Mouse (Mus musculus) heart, embryonic 16.5 days (tissue): ENCODE results near the gene Slc25a42. TPM values are rescaled to one million over a fixed set of nuclear protein-coding genes. Genes with fewer than 3 reads are reported as not detected.
"Not testable (repeated sequence)": the region's sequence is repeated elsewhere in the genome, so short reads cannot be mapped to it uniquely, and the experiment has no call there.

Experiments used
- ATAC-seq: fragments of 200-750 bp; cut with Nextera tagmentation; replicated peaks from 2 replicates; pipeline ENCODE4 v1.8.0; 2017; ENCODE audit warnings: moderate number of reproducible peaks; ENCODE audit not compliant: insufficient read depth, low FRiP score; ENCODE audit errors: extremely low read depth
- H3K27ac ChIP-seq: fragments of 300-500 bp; sonication (generic); 2 replicates; pipeline ENCODE4 v1.5.1; 2014; ENCODE audit warnings: mild to moderate bottlenecking, low read length, control low read depth, moderate library complexity
- H3K27me3 ChIP-seq: fragments of 300-500 bp; sonication (generic); 2 replicates; pipeline ENCODE4 v1.6.1; 2014; ENCODE audit warnings: low read length, mixed read lengths; ENCODE audit not compliant: control insufficient read depth, insufficient read depth
- H3K36me3 ChIP-seq: fragments of 300-500 bp; sonication (generic); 2 replicates; pipeline ENCODE4 v1.6.1; 2014; ENCODE audit not compliant: control insufficient read depth, insufficient read depth
- H3K4me1 ChIP-seq: fragments of 300-500 bp; sonication (generic); 2 replicates; pipeline ENCODE4 v1.6.1; 2014; ENCODE audit warnings: low read length, mixed read lengths; ENCODE audit not compliant: control insufficient read depth, insufficient read depth
- H3K4me2 ChIP-seq: fragments of 300-500 bp; sonication (generic); 2 replicates; pipeline ENCODE4 v1.6.1; 2014; ENCODE audit warnings: low read depth, mild to moderate bottlenecking, control low read depth, low read length
- H3K4me3 ChIP-seq: fragments of 300-500 bp; sonication (generic); 2 replicates; pipeline ENCODE4 v1.5.1; 2014; ENCODE audit warnings: mild to moderate bottlenecking, control low read depth, low read length
- H3K9ac ChIP-seq: fragments of 300-500 bp; sonication (generic); 2 replicates; pipeline ENCODE4 v1.6.1; 2014; ENCODE audit warnings: low read length, control low read depth
- H3K9me3 ChIP-seq: fragments of 300-500 bp; sonication (generic); replicated peaks from 2 replicates; pipeline ENCODE4 v1.6.1; 2016; ENCODE audit warnings: low read length; ENCODE audit not compliant: control insufficient read depth
- WGBS: fragments of 180-500 bp; shearing (Covaris S2); extraction: QIAGEN DNeasy Blood & Tissue Kit; methylation state at CpG from one replicate; pipeline ENCODE4 v1.1.7; 2014; 5-methylcytosine and 5-hydroxymethylcytosine counted together
- polyA plus RNA-seq: library from polyadenylated mRNA; unstranded; fragments of >200 nt; fragmentation: Nextera tagmentation; extraction: Ambion mirVana; gene quantifications from 2 replicates; pipeline ENCODE4 v1.2.1, GENCODE M21; 2015

The Slc25a42 gene
- polyA plus RNA-seq, 1 experiment from 2014 or later: 13.7 TPM

DNA sequence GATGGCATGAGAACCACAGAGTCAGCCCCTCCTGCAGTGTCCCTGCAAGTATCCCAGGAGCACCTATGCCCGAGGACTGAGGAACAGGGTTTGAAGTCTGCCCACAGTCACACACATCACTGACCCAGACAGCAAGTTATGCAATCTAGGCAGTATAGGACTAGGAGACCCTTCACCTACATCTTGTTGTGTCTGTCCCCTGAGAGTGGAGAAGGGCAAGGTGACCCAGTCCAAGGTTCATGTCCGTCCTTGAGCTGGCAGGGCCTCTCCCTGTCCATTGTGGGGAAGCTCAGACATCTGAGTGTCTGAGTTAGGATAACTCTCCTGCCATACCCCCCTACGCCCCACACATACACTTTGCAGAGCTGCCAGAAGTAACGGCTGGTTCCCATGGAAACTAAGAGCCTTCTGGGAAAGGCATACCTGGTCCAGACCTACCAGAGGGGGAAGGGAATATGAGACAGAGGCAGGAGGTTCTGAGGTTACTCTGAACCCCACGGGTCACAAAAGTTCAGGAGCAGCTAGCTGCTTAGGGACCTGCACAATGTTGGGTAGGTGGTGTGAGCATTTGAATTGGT is 7.1 kb upstream of the Slc25a42 start:
- no peak overlapping the region for H3K4me2 ChIP-seq
- H3K27me3 ChIP-seq: no peaks in the 10 kb centered on the region
- 47% methylated on average over 5 of the region's 5 CpGs for WGBS
- no peak overlapping the region for H3K4me3 ChIP-seq
- peaks cover 18% of the 10 kb centered on the region for H3K4me1 ChIP-seq
- H3K9me3 ChIP-seq: no peaks in the 10 kb centered on the region
- no peak overlapping the region for H3K27ac ChIP-seq
- peaks cover 7% of the 10 kb centered on the region; the same call in 1 of the 2 replicates for H3K36me3 ChIP-seq
- no peak overlapping the region for H3K9ac ChIP-seq
- ATAC-seq: no peak

- H3K4me2 ChIP-seq: no peak overlapping the region
- no peak overlapping the region for H3K9ac ChIP-seq
- H3K4me1 ChIP-seq: peaks cover 21% of the 10 kb centered on the region
- H3K36me3 ChIP-seq: peaks cover 5% of the 10 kb centered on the region; the same call in 1 of the 2 replicates
- H3K27ac ChIP-seq: no peak overlapping the region
- no peaks in the 10 kb centered on the region for H3K9me3 ChIP-seq
- H3K4me3 ChIP-seq: no peak overlapping the region
- no peak for ATAC-seq
- H3K27me3 ChIP-seq: no peaks in the 10 kb centered on the region
Observed at GRCm38 (mm10) chr8:70217441-70217840, 5.3 kb upstream of the Slc25a42 start.

GRCm38 (mm10) chr8:70216566-70216965 is 4.5 kb upstream of the Slc25a42 start:
- H3K36me3 ChIP-seq: no peaks in the 10 kb centered on the region
- H3K27ac ChIP-seq: peak overlapping the region; percentile 27; the same call in 1 of the 2 replicates
- no peak overlapping the region for H3K4me3 ChIP-seq
- H3K9ac ChIP-seq: no peak overlapping the region
- H3K27me3 ChIP-seq: no peaks in the 10 kb centered on the region
- 36% methylated on average over 1 of the region's 1 CpGs for WGBS
- no peaks in the 10 kb centered on the region for H3K9me3 ChIP-seq
- no peak for ATAC-seq
- no peak overlapping the region for H3K4me2 ChIP-seq
- H3K4me1 ChIP-seq: peaks cover 21% of the 10 kb centered on the region

DNA sequence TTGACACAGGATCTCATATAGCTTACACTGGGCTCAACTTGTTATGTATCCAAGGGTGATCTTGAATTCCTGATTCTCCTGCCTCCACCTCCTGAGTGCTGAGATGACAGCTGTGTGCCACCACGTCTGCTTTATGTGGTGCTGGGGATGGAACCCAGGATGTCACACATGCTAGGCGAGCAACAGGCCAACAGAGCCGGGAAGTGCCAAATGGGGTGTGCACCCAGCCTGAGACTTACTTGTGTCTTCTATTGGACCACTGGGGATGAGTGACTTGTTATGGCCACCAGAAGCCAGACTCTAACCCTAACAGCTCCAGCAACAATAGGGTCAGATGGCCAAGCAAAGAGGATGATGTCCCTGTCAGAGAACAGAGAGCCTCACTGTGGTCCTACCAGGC is 4.1 kb upstream of the Slc25a42 start:
- not testable (repeated sequence) for ATAC-seq, H3K9ac ChIP-seq, H3K4me2 ChIP-seq, H3K4me3 ChIP-seq, H3K9me3 ChIP-seq, H3K27ac ChIP-seq, H3K27me3 ChIP-seq, H3K36me3 ChIP-seq
- WGBS: 72% methylated on average over 3 of the region's 3 CpGs
- peaks cover 21% of the 10 kb centered on the region for H3K4me1 ChIP-seq

DNA sequence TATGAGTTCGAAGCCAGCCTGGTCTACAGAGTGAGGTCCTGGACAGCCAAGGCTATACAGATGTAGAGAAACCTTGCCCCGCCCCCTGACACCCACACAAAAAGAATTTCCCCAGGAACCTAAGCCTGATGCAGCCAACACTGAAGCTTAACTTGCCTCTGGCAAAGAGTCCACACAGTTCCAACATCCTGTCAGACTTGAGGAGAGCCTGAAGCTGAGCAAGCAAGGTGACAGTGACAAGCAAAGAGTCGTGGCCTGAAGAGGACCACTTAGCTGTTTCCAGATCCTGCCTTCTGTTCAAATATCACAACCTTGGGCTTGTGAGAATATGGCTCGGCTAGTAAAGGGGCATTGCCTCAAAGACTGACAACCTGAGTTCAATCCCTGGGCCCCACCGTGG is 3.0 kb upstream of the Slc25a42 start:
- no peak for ATAC-seq
- H3K9me3 ChIP-seq: no peaks in the 10 kb centered on the region
- no peak overlapping the region for H3K27ac ChIP-seq
- H3K36me3 ChIP-seq: no peaks in the 10 kb centered on the region
- H3K4me2 ChIP-seq: no peak overlapping the region
- H3K4me3 ChIP-seq: no peak overlapping the region
- WGBS: 56% methylated on average over 5 of the region's 5 CpGs
- no peak overlapping the region for H3K9ac ChIP-seq
- H3K27me3 ChIP-seq: no peaks in the 10 kb centered on the region
- H3K4me1 ChIP-seq: peaks cover 22% of the 10 kb centered on the region

GRCm38 (mm10) chr8:70214411-70214810 is 2.3 kb upstream of the Slc25a42 start:
- H3K27ac ChIP-seq: no peak overlapping the region
- no peaks in the 10 kb centered on the region for H3K9me3 ChIP-seq
- H3K4me2 ChIP-seq: no peak overlapping the region
- peaks cover 19% of the 10 kb centered on the region for H3K4me1 ChIP-seq
- H3K36me3 ChIP-seq: no peaks in the 10 kb centered on the region
- H3K4me3 ChIP-seq: no peak overlapping the region
- ATAC-seq: no peak
- 67% methylated on average over 3 of the region's 3 CpGs for WGBS
- H3K9ac ChIP-seq: no peak overlapping the region
- H3K27me3 ChIP-seq: no peaks in the 10 kb centered on the region

DNA sequence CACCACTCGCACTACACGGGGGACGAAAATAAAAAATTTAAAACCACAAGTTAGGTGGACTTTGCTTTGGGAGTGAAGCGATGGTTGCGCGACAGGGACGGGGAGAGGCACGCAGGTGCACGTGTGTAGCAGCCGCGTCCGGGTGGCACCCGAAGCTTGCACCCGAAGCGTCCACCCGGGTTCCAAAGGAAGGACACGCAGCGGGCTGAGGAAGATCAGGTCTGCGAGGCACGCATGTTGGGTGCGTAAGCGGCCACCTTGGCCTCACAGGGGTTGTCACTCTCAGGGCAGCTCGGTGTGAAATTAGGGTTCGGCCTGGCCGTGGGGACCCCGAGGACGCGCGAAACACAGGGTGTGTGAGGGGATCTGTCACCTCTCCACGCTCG is 386 bp downstream of the Slc25a42 start:
- Histone ChIP-seq H3K9me3 (no peaks in the 10 kb centered on the region), H3K4me1 (peaks cover 14% of the 10 kb centered on the region), H3K9ac (peak overlapping the region; percentile 69), H3K27me3 (no peaks in the 10 kb centered on the region), H3K36me3 (no peaks in the 10 kb centered on the region), H3K27ac (peak overlapping the region; percentile 53; the same call in 1 of the 2 replicates), H3K4me3 (peak overlapping the region; percentile 65), H3K4me2 (peak overlapping the region; percentile 68)
- no peak for ATAC-seq
- 2% methylated on average over 31 of the region's 31 CpGs for WGBS

GRCm38 (mm10) chr8:70211275-70211674 is 830 bp downstream of the Slc25a42 start:
- H3K9ac ChIP-seq: peak overlapping the region; percentile 69
- H3K4me2 ChIP-seq: peak overlapping the region; percentile 68
- 61% methylated on average over 1 of the region's 1 CpGs for WGBS
- H3K27me3 ChIP-seq: no peaks in the 10 kb centered on the region
- no peak for ATAC-seq
- peak overlapping the region; percentile 65 for H3K4me3 ChIP-seq
- peaks cover 11% of the 10 kb centered on the region for H3K4me1 ChIP-seq
- no peak overlapping the region for H3K27ac ChIP-seq
- no peaks in the 10 kb centered on the region for H3K36me3 ChIP-seq
- no peaks in the 10 kb centered on the region for H3K9me3 ChIP-seq

GRCm38 (mm10) chr8:70210538-70210937 is 1.6 kb downstream of the Slc25a42 start:
- ATAC-seq: no peak
- H3K27me3 ChIP-seq: no peaks in the 10 kb centered on the region
- H3K27ac ChIP-seq: peak overlapping the region; percentile 56
- H3K4me2 ChIP-seq: peak overlapping the region; percentile 68
- no peaks in the 10 kb centered on the region for H3K36me3 ChIP-seq
- peaks cover 11% of the 10 kb centered on the region for H3K4me1 ChIP-seq
- peak overlapping the region; percentile 9; the same call in 1 of the 2 replicates for H3K4me3 ChIP-seq
- no peaks in the 10 kb centered on the region for H3K9me3 ChIP-seq
- H3K9ac ChIP-seq: peak overlapping the region; percentile 47; the same call in 1 of the 2 replicates
- 17% methylated on average over 8 of the region's 8 CpGs for WGBS
